Mouse (Mus musculus) bone marrow, adult 2 months (tissue): ENCODE data around the gene Khdc4. TPM values are rescaled to one million over a fixed set of nuclear protein-coding genes. Genes with fewer than 3 reads are reported as not detected.

Experiments used
- H3K27ac ChIP-seq: fragments of 200-500 bp; 2 replicates; pipeline ENCODE4 v1.5.1; 2012; ENCODE audit warnings: low read depth, mild to moderate bottlenecking, control low read depth, inconsistent platforms, low read length; ENCODE audit not compliant: control insufficient read depth, poor library complexity, insufficient read depth
- H3K4me1 ChIP-seq: fragments of 200-500 bp; 2 replicates; pipeline ENCODE4 v1.6.1; 2011; ENCODE audit warnings: low read length; ENCODE audit not compliant: control insufficient read depth, insufficient read depth
- H3K4me3 ChIP-seq: fragments of 200-500 bp; replicated peaks from 2 replicates; pipeline ENCODE3; 2011; ENCODE audit warnings: mild to moderate bottlenecking, low read depth, low read length, control low read depth; ENCODE audit not compliant: control insufficient read depth
- CTCF ChIP-seq: fragments of 200-500 bp; IDR thresholded peaks from 2 replicates; pipeline ENCODE4 v1.5.1; 2011; ENCODE audit warnings: low read length, control low read depth; ENCODE audit not compliant: control insufficient read depth, insufficient read depth
- POLR2A ChIP-seq: fragments of 200-500 bp; IDR thresholded peaks from 2 replicates; pipeline ENCODE4 v1.6.1; 2011; ENCODE audit warnings: low read depth, mild to moderate bottlenecking, control low read depth, low read length, borderline replicate concordance; ENCODE audit not compliant: control insufficient read depth
- WGBS: fragments of 180-500 bp; shearing (Covaris S2); methylation state at CpG from one replicate; pipeline ENCODE4 v1.1.7; 2018; 5-methylcytosine and 5-hydroxymethylcytosine counted together
- polyA plus RNA-seq: library from polyadenylated mRNA; stranded (reverse); fragments of >200 nt; gene quantifications from 2 replicates; pipeline ENCODE4 v1.2.4, GENCODE M21; 2011; ENCODE audit warnings: low replicate concordance; ENCODE audit not compliant: missing spikeins, insufficient read depth, insufficient read length

The Khdc4 gene
- polyA plus RNA-seq, 1 experiment, result 37.6 TPM

DNA sequence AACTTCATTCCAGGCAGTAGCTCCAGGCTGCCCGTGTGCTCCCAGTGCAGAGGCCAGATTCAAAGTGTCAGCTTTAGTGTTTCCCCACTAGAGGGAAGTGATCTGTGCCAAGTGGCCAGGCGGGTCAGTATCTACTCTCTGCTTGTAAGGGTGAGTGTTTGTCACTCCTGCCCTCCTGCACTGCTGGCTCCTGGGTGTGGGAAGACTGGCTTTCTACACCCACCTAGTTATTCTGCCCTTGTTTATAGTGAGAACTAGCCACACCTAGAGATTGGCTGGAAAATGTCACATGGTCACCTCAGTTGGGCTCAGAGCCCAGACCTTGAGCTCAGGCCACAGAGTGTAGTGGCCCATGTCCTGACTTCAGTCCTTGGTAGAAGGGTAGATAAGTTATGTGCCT lies 33.5 kb downstream of the Khdc4 start:
- TF ChIP-seq CTCF, result no peak
- TF ChIP-seq POLR2A, result no peak
- Histone ChIP-seq H3K27ac (no peak overlapping the region), H3K4me1 (no peaks in the 10 kb centered on the region; the same call in 1 of the 2 replicates), H3K4me3 (no peak overlapping the region)
- WGBS, result 48% methylated on average over 2 of the region's 2 CpGs

DNA sequence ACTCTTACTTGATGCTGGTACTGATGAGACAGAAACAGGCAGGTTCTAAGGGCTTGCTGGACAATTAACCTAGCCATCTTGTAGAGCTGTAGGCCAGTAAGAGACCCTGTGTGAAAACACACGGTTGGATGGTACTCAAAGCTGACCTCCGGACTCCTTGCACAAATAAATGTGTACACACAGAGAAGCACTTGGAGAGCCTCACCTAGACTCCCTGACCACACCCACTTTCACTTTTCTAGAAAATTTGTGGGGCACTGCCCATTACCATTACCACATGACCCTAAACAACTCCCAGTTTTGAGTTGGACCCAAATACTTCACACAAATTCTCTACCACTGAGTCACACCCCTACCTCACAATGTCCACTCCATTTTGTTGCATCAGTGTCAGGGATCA lies 51.0 kb downstream of the Khdc4 start:
- TF ChIP-seq CTCF (no peak), POLR2A (no peak)
- Histone ChIP-seq H3K27ac (no peak overlapping the region), H3K4me3 (no peak overlapping the region), H3K4me1 (no peaks in the 10 kb centered on the region; the same call in 1 of the 2 replicates)
- 77% methylated on average over 2 of the region's 2 CpGs for WGBS

DNA sequence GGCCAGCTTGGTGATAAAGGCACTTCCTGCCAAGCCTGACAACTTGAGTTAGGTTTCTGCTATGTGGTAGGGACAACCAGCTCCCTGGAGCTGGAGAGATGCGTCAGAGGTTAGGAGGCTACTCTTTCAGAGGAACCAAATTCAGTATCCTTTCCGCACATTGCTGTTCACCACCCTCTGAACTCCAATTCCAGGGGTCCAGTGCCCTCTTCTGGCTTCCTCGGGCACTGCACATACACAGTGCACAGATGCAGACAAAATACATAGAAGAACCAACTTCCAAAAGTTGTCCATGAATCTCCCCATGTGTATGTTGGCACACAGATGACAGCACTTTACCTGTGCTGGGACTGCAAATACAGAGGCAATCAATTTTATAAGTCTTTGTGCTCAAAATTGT lies 53.0 kb downstream of the Khdc4 start:
- no peak overlapping the region for H3K27ac ChIP-seq
- TF ChIP-seq CTCF (peak; percentile 91), POLR2A (no peak)
- no peaks in the 10 kb centered on the region; the same call in 1 of the 2 replicates for H3K4me1 ChIP-seq
- no peak overlapping the region for H3K4me3 ChIP-seq
- WGBS, result 17% methylated on average over 3 of the region's 3 CpGs

DNA sequence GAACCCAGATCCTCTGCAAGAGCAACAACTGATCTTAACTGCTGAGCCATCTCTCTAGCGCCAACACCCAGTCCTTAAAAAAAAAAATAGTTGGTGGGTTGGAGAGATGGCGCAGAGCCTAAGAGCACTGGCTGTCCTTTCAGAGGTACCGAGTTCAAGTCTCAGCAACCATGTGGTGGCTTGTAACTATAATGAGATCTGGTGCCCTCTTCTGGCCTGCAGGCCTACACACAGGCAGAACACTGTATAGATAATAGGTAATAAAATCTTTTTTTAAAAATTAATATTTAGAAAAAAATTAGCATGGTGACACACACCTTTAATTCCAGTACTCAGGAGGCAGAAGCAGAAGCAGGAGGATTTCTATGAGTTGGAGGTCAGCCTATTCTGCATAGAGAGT lies 54.5 kb downstream of the Khdc4 start:
- no peak overlapping the region for H3K27ac ChIP-seq
- WGBS, result 77% methylated on average over 3 of the region's 3 CpGs
- H3K4me3 ChIP-seq, result no peak overlapping the region
- H3K4me1 ChIP-seq, result no peaks in the 10 kb centered on the region
- TF ChIP-seq POLR2A (no peak), CTCF (0 out of 2 replicates have a peak, but pooled peaks have one; percentile 12)

DNA sequence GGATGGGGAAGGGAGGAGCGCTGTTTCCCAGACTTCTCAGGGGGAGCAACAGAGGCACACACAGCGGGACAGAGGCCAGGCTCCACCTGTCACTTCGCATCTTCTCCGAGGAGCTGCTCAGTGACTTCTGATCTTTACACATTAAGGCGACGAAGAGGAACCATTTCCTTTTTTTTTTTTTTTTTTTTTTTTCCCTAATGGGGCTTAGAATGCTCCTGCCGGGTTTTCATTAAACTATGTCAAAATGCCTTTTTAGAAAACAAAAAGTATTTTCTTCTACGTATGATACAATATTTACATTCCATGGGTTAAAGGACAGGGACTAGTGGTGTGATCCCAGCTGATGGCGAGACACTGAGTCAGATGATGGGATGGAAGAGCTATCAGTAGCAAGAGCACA lies 59.9 kb downstream of the Khdc4 start:
- no peak overlapping the region for H3K27ac ChIP-seq
- no peaks in the 10 kb centered on the region for H3K4me1 ChIP-seq
- no peak overlapping the region for H3K4me3 ChIP-seq
- TF ChIP-seq CTCF, result no peak
- no peak for TF ChIP-seq POLR2A
- 60% methylated on average over 9 of the region's 9 CpGs for WGBS

DNA sequence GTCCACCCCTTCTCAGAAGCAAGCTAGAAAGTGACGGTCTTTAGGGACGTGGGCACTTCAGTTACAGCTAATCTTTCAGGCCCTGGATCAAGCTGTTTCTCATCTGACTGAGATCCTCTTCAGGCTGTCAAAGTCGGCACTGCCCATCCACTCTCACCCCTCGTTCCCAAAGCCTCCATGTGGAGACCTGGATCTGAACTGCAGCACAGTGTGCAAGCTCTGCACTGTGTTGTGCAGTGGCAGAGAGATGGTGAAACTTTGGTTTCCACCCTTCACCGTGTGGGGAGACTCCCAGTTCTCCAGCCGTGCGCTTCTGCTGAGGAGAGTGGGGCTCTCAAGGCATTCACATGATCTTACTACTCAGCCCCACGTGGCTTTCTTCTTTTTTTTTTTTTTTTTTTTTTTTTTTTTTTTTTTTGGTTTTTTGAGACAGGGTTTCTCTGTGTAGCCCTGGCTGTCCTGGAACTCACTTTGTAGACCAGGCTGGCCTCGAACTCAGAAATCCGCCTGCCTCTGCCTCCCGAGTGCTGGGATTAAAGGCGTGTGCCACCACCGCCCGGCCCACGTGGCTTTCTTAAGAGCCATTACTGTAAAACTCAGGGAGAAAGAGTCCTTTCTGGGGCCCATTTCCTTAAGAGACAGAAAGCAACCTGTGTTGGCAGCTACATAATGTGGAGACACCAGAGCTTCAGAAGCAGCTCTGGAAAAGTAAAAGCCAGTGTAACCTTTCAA lies 60.7 kb downstream of the Khdc4 start:
- Histone ChIP-seq H3K27ac (no peak overlapping the region; the same call in 1 of the 2 replicates), H3K4me1 (no peaks in the 10 kb centered on the region), H3K4me3 (no peak overlapping the region)
- no peak for TF ChIP-seq POLR2A
- TF ChIP-seq CTCF, result no peak
- WGBS, result 80% methylated on average over 15 of the region's 15 CpGs

DNA sequence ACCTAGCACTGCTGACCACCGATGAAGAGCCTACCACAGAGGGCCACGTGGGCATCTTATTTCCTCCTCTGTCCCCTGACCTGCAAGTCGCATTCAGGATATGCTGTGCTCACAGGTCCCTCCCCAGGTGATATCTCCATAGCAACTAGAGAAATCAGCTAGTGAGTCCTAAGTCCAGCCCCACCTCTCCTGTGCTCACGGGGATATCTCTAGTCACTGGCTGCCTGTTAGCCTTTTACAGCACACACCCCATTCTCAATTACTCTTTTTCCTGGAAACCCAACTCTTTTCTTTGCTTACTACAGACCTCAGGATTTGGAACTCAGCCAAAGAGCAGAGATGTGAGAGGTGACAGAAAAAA lies 61.2 kb downstream of the Khdc4 start:
- TF ChIP-seq CTCF, result no peak
- no peak for TF ChIP-seq POLR2A
- Histone ChIP-seq H3K4me3 (no peak overlapping the region), H3K27ac (no peak overlapping the region), H3K4me1 (no peaks in the 10 kb centered on the region)
- WGBS, result 55% methylated on average over 4 of the region's 4 CpGs

DNA sequence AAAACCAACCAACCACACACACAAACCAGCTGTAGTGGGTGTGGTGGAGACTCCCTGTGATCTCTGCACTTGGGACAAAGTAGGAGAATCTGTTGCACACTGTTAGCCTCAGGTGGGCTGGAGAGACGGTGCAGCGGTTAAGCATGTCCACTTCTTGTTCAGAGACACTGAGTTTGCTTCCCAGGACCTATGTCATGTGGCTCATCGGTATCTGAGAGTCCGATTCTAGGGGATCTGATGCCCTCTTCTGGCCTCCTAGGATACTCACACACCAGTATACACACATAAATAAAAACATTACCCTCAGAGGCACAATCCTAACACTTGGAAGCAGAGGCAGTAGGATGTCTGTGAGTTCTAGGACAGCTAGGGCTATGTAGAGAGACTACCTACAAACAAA lies 68.7 kb downstream of the Khdc4 start:
- H3K27ac ChIP-seq, result no peak overlapping the region
- WGBS, result 60% methylated on average over 4 of the region's 4 CpGs
- H3K4me1 ChIP-seq, result no peaks in the 10 kb centered on the region
- TF ChIP-seq CTCF (no peak), POLR2A (no peak)
- no peak overlapping the region for H3K4me3 ChIP-seq

DNA sequence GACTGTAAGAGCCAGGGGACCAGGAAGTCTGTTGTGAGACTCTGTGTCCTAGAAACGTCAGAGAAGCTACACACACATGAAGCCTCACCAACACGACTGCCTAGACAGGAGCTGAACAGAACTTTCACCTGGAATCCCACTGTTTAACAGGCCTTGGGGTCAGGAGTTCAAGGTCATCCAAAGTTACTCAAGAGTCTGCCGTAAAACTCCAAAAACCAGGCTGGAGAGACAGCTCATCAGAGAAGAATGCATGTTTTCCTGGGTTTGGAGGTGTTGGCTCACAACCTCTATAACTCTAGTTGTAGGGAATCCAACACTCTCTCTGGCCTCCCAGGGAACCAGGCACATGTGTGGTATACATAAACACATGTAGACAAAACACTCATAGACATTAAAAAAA lies 69.9 kb downstream of the Khdc4 start:
- no peaks in the 10 kb centered on the region for H3K4me1 ChIP-seq
- H3K4me3 ChIP-seq, result no peak overlapping the region
- TF ChIP-seq POLR2A (no peak), CTCF (no peak)
- WGBS, result 79% methylated on average over 3 of the region's 3 CpGs
- H3K27ac ChIP-seq, result no peak overlapping the region
